23 mouse cellular contexts compared by ENCODE assay signal in genomic region chr4:53789346-53789745, GRCm38 (mm10). TPM values are rescaled to one million over a fixed set of nuclear protein-coding genes. Genes with fewer than 3 reads are reported as not detected.
DNase-seq lines count a peak whose midpoint lies in the region; ATAC-seq and TF ChIP-seq lines count a peak whose summit lies in the region.
"Had no signal": no experiment of that assay in that cellular context is flagged by ENCODE, and none has a peak within 500 bp of the region (broad histone marks: within the 10 kb centered on the region; RNA-seq: fewer than 3 reads in every experiment).

No protein-coding gene starts in this region.

- WGBS in embryonic facial prominence, embryonic 10.5 days: 11% methylated on average over 4 of the region's 4 CpGs
- 35% methylated on average over 4 of the region's 4 CpGs for WGBS in intestine, postnatal 0 days

- no peak overlapping the region for H3K4me2 ChIP-seq in intestine, postnatal 0 days (replicated peaks; ENCODE audit: low read depth)
- H3K4me2 ChIP-seq: embryonic facial prominence, embryonic 13.5 days; forebrain, embryonic 12.5 days; hindbrain, embryonic 13.5 days; intestine, embryonic 15.5 days had no signal

- DNase-seq in ES-CJ7 (ENCODE audit: low read depth, low spot score): peak; percentile 71
- peak; percentile 85 for DNase-seq in embryo, embryonic 10 days (ENCODE audit: low spot score)
- peak; percentile 17 for DNase-seq in embryonic facial prominence, embryonic 10.5 days (ENCODE audit: low spot score)
- no peak for DNase-seq in gastrocnemius, postnatal 10 days
- DNase-seq in left cerebral cortex, postnatal 14 days (ENCODE audit: low spot score in 2 of 2): no peak
- DNase-seq: adrenal gland, postnatal 14 days; cerebellum, adult 11-12 months; cerebellum, adult 9-10 months; cerebellum, postnatal 25 days; forebrain, postnatal 0 days; gastrocnemius, adult 2 months; heart, adult 18-20 months; heart, postnatal 10 days; heart, postnatal 4 days; kidney, adult 2 months had no signal

- H3K4me1 ChIP-seq in ES-Bruce4 (ENCODE audit: control insufficient read depth, insufficient read depth, low read length): no peaks in the 10 kb centered on the region
- H3K4me1 ChIP-seq in embryonic facial prominence, embryonic 10.5 days: peaks cover 3% of the 10 kb centered on the region
- H3K4me1 ChIP-seq in intestine, postnatal 0 days (replicated peaks; ENCODE audit: control insufficient read depth, insufficient read depth, low read length): no peaks in the 10 kb centered on the region
- H3K4me1 ChIP-seq: embryonic facial prominence, embryonic 13.5 days; heart, embryonic 10.5 days; hindbrain, embryonic 13.5 days; intestine, embryonic 15.5 days had no signal

- peak; percentile 98 for TF ChIP-seq EP300 in ES-Bruce4 (IDR thresholded peaks at IDR 0.05; ENCODE audit: insufficient read depth, low read depth, low read length)

- H3K27ac ChIP-seq in ES-Bruce4 (ENCODE audit: insufficient read depth, low read length): no peak overlapping the region
- H3K27ac ChIP-seq in embryonic facial prominence, embryonic 10.5 days (replicated peaks): no peak overlapping the region
- H3K27ac ChIP-seq in intestine, postnatal 0 days (ENCODE audit: low read depth, low read length): no peak overlapping the region
- H3K27ac ChIP-seq: embryonic facial prominence, embryonic 13.5 days; forebrain, embryonic 12.5 days; gastrocnemius, adult 2 months; heart, embryonic 10.5 days; hindbrain, embryonic 13.5 days; intestine, embryonic 15.5 days had no signal

- no peaks in the 10 kb centered on the region for H3K9me3 ChIP-seq in ES-Bruce4 (replicated peaks; ENCODE audit: control insufficient read depth, insufficient read depth, low read length, poor library complexity, severe bottlenecking)
- H3K9me3 ChIP-seq in embryonic facial prominence, embryonic 10.5 days: no peaks in the 10 kb centered on the region
- no peaks in the 10 kb centered on the region for H3K9me3 ChIP-seq in intestine, postnatal 0 days (ENCODE audit: control insufficient read depth)
- H3K9me3 ChIP-seq: embryonic facial prominence, embryonic 13.5 days; forebrain, embryonic 12.5 days; heart, embryonic 10.5 days; hindbrain, embryonic 13.5 days; intestine, embryonic 15.5 days had no signal

- TF ChIP-seq CTCF in ES-Bruce4 (IDR thresholded peaks at IDR 0.05; ENCODE audit: low read depth, low read length): no peak
- TF ChIP-seq CTCF in intestine, postnatal 0 days (IDR thresholded peaks at IDR 0.05; ENCODE audit: low read depth): no peak

- intact Hi-C loops in left cerebral cortex, postnatal 14 days (cut with DNase I): no loop called here

- no peaks in the 10 kb centered on the region for H3K27me3 ChIP-seq in ES-Bruce4 (ENCODE audit: control insufficient read depth, insufficient read depth, low read length, poor library complexity, severe bottlenecking)
- H3K27me3 ChIP-seq in embryonic facial prominence, embryonic 10.5 days (replicated peaks; ENCODE audit: low read depth, poor library complexity, severe bottlenecking): peaks cover 31% of the 10 kb centered on the region
- no peaks in the 10 kb centered on the region for H3K27me3 ChIP-seq in intestine, postnatal 0 days (replicated peaks; ENCODE audit: control insufficient read depth, insufficient read depth, low read length)
- H3K27me3 ChIP-seq: embryonic facial prominence, embryonic 13.5 days; hindbrain, embryonic 13.5 days; intestine, embryonic 15.5 days; Patski had no signal

- TF ChIP-seq POLR2A in ES-Bruce4 (IDR thresholded peaks at IDR 0.05; ENCODE audit: insufficient read depth, low read length): no peak

- no peak overlapping the region for H3K4me3 ChIP-seq in ES-Bruce4 (ENCODE audit: low read depth, low read length)
- no peak overlapping the region for H3K4me3 ChIP-seq in embryonic facial prominence, embryonic 10.5 days
- H3K4me3 ChIP-seq in intestine, postnatal 0 days (ENCODE audit: low read depth, low read length): no peak overlapping the region
- H3K4me3 ChIP-seq: embryonic facial prominence, embryonic 13.5 days; forebrain, embryonic 12.5 days; gastrocnemius, adult 2 months; heart, embryonic 10.5 days; hindbrain, embryonic 13.5 days; intestine, embryonic 15.5 days had no signal

- no peak for ATAC-seq in intestine, postnatal 0 days
- ATAC-seq: forebrain, postnatal 0 days; intestine, embryonic 15.5 days; Patski had no signal

- H3K36me3 ChIP-seq in ES-Bruce4 (ENCODE audit: control insufficient read depth, insufficient read depth, low read length, poor library complexity, severe bottlenecking): no peaks in the 10 kb centered on the region
- no peaks in the 10 kb centered on the region for H3K36me3 ChIP-seq in embryonic facial prominence, embryonic 10.5 days (replicated peaks)
- no peaks in the 10 kb centered on the region for H3K36me3 ChIP-seq in intestine, postnatal 0 days (ENCODE audit: control insufficient read depth, insufficient read depth)
- H3K36me3 ChIP-seq: embryonic facial prominence, embryonic 13.5 days; forebrain, embryonic 12.5 days; heart, embryonic 10.5 days; hindbrain, embryonic 13.5 days; intestine, embryonic 15.5 days had no signal

- H3K9ac ChIP-seq in ES-Bruce4 (ENCODE audit: low read depth, poor library complexity, severe bottlenecking): no peak overlapping the region
- H3K9ac ChIP-seq in intestine, postnatal 0 days (ENCODE audit: low read depth, low read length): no peak overlapping the region
- H3K9ac ChIP-seq: embryonic facial prominence, embryonic 13.5 days; forebrain, embryonic 12.5 days; forebrain, postnatal 0 days; hindbrain, embryonic 13.5 days; intestine, embryonic 15.5 days had no signal

RNA-seq across cellular contexts. Expression of gene Tal2, which starts 9.8 kb away (rescaled TPM):
- polyA plus RNA-seq in ES-Bruce4 (2011; ENCODE audit: insufficient read depth, insufficient read length, low read depth, missing spikeins): 0.27 and 0.30 TPM in 2 replicates
- 0.53 and 0.88 TPM in 2 replicates for polyA plus RNA-seq in embryonic facial prominence, embryonic 10.5 days (2016; fragmentation: Nextera tagmentation; extraction: Ambion mirVana)
- polyA plus RNA-seq in intestine, postnatal 0 days (2015; fragmentation: Nextera tagmentation; extraction: Ambion mirVana): 0.04 TPM in 1 of 2 replicates, not detected in the other
- total RNA-seq in gastrocnemius, postnatal 10 days (2021): under 1 TPM; 0.79 to 0.80 TPM
- total RNA-seq in left cerebral cortex, postnatal 14 days (2021): under 1 TPM in 1 of 2 experiments, not detected in 1; 0.25 TPM
- polyA plus RNA-seq: Patski had no signal

RNA-seq across cellular contexts. Expression of gene Tmem38b, which starts 36.5 kb away (rescaled TPM):
- 24.7 and 29.4 TPM in 2 replicates for polyA plus RNA-seq in ES-Bruce4 (2011; ENCODE audit: insufficient read depth, insufficient read length, low read depth, missing spikeins)
- 4.6 and 4.8 TPM in 2 replicates for polyA plus RNA-seq in embryonic facial prominence, embryonic 10.5 days (2016; fragmentation: Nextera tagmentation; extraction: Ambion mirVana)
- 10.9 and 14.3 TPM in 2 replicates for polyA plus RNA-seq in intestine, postnatal 0 days (2015; fragmentation: Nextera tagmentation; extraction: Ambion mirVana)
- total RNA-seq in gastrocnemius, postnatal 10 days (2021): 10 to 100 TPM; 53.6 to 56.6 TPM
- total RNA-seq in left cerebral cortex, postnatal 14 days (2021): 10 to 100 TPM; 10.2 to 16.8 TPM

Comparison
In these comparisons a context has a peak if more than half of its experiments do, and no peak if none do; other contexts are left out.
1. DNase-seq: peak in ES-CJ7 (single experiment), embryo, embryonic 10 days (single experiment) and embryonic facial prominence, embryonic 10.5 days (single experiment); none in gastrocnemius, postnatal 10 days (single experiment) and left cerebral cortex, postnatal 14 days (0 of 2).